Mouse (Mus musculus) heart, adult 2 months (tissue): Measurements from ENCODE around the gene Rap1b. TPM values are rescaled to one million over a fixed set of nuclear protein-coding genes. Genes with fewer than 3 reads are reported as not detected.

Source experiments
- DNase-seq, 2 experiments: peaks; one replicate each; pipeline ENCODE4 v3.0.0; 2021
- H3K27ac ChIP-seq: fragments of 200-600 bp; 2 replicates; pipeline ENCODE4 v1.8.1; 2022
- H3K27me3 ChIP-seq: fragments of 200-500 bp; 2 replicates; pipeline ENCODE4 v1.6.1; 2012; ENCODE audit warnings: mild to moderate bottlenecking, low read length, inconsistent platforms, mixed read lengths; ENCODE audit not compliant: control insufficient read depth, insufficient read depth
- H3K36me3 ChIP-seq: fragments of 200-500 bp; 2 replicates; pipeline ENCODE4 v1.6.1; 2012; ENCODE audit warnings: low read length, inconsistent platforms; ENCODE audit not compliant: control insufficient read depth, insufficient read depth
- H3K4me1 ChIP-seq: fragments of 200-500 bp; 2 replicates; pipeline ENCODE4 v1.6.1; 2011; ENCODE audit warnings: low read length; ENCODE audit not compliant: control insufficient read depth, insufficient read depth
- H3K4me3 ChIP-seq: fragments of 200-600 bp; 2 replicates; pipeline ENCODE4 v1.8.1; 2022
- H3K79me2 ChIP-seq: fragments of 200-500 bp; replicated peaks from 2 replicates; pipeline ENCODE4 v1.6.1; 2012; ENCODE audit warnings: mild to moderate bottlenecking, inconsistent platforms, low read length, moderate library complexity, mixed read lengths; ENCODE audit not compliant: control insufficient read depth, insufficient read depth
- H3K9ac ChIP-seq: fragments of 200-500 bp; 2 replicates; pipeline ENCODE4 v1.6.1; 2012; ENCODE audit warnings: low read depth, mild to moderate bottlenecking, control low read depth, inconsistent platforms, low read length, mixed read lengths
- CTCF ChIP-seq: fragments of 200-600 bp; IDR thresholded peaks from 2 replicates; pipeline ENCODE4 v1.8.1; 2022; ENCODE audit warnings: antibody characterized with exemption, mild to moderate bottlenecking, moderate library complexity
- EP300 ChIP-seq: fragments of 200-500 bp; IDR thresholded peaks from 2 replicates; pipeline ENCODE4 v1.6.1; 2011; ENCODE audit warnings: low read depth, low read length, control low read depth; ENCODE audit not compliant: insufficient read depth
- POLR2A ChIP-seq: fragments of 200-500 bp; IDR thresholded peaks from 2 replicates; pipeline ENCODE4 v1.6.1; 2011; ENCODE audit warnings: mild to moderate bottlenecking, low read depth, low read length, control low read depth; ENCODE audit not compliant: insufficient read depth
- WGBS: fragments of 180-500 bp; shearing (Covaris S2); methylation state at CpG from one replicate; pipeline ENCODE4 v1.1.7; 2018; 5-methylcytosine and 5-hydroxymethylcytosine counted together
- intact Hi-C: fragments of 180-260 bp; cut with DNase I; formaldehyde crosslinking; loops from one replicate; pipeline ENCODE4 v1.15.1; 2025
- polyA plus RNA-seq: library from polyadenylated mRNA; depleted of rRNA; stranded (reverse); fragments of >200 nt; gene quantifications from 2 replicates; pipeline ENCODE4 v1.2.3, GENCODE M21; 2012
- total RNA-seq, 2 experiments: library from RNA; stranded (reverse); gene quantifications; 2 replicates each; pipeline ENCODE4 v1.2.3; 2021

Rap1b gene
- total and polyA plus RNA-seq, 3 experiments, result 23.4 to 53.4 (median 48.0) TPM

DNA sequence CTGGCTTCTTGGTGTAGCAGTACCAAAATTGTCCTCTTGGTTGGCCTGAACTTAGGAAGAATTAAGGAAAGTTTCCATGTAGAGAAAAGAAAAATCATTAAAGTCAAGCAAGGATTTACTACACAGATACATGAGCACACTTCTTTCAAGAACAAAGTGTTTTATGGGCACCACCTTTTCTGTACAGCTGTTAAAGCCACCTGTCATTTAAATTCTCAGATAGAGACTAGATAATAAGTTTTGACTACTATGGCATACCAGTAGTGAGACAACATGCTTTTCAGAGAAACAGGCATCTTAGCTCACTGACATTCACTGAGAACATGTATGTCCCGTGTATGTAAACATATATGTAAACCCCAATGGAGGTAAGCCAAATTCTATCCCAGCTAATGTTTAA lies 55.8 kb downstream of the Rap1b start:
- Histone ChIP-seq H3K4me1 (no peaks in the 10 kb centered on the region), H3K27me3 (no peaks in the 10 kb centered on the region), H3K36me3 (no peaks in the 10 kb centered on the region), H3K27ac (no peak overlapping the region), H3K4me3 (no peak overlapping the region), H3K9ac (no peak overlapping the region), H3K79me2 (peaks cover 2% of the 10 kb centered on the region)
- intact Hi-C loops, result no loop called here
- 81% methylated on average over 1 of the region's 1 CpGs for WGBS
- no peak for DNase-seq
- TF ChIP-seq EP300 (no peak), POLR2A (no peak), CTCF (no peak)

DNA sequence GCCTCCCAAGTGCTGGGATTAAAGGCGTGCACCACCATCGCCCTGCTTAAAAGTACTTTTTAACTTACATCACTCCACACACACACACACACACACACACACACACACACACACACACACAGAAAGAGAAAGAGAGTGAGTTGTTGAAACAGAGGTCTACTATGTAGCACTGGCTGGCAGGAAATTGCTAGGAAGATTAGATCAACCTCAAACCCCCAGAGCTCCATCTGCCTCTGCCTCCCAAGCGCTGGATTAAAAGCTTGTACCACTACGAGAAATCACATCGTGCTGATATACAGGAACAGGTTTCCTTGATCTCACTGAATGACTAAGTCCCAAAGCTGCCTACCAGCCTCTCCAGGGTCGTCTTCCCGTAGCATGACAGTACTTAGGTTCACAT lies 61.2 kb downstream of the Rap1b start:
- H3K27ac ChIP-seq, result no peak overlapping the region
- no peaks in the 10 kb centered on the region for H3K36me3 ChIP-seq
- intact Hi-C loops, result no loop called here
- TF ChIP-seq EP300, result no peak
- no peak for TF ChIP-seq CTCF
- TF ChIP-seq POLR2A, result no peak
- H3K27me3 ChIP-seq, result no peaks in the 10 kb centered on the region
- no peaks in the 10 kb centered on the region for H3K79me2 ChIP-seq
- H3K4me1 ChIP-seq, result no peaks in the 10 kb centered on the region
- H3K4me3 ChIP-seq, result no peak overlapping the region
- 90% methylated on average over 7 of the region's 7 CpGs for WGBS
- no peak for DNase-seq
- no peak overlapping the region for H3K9ac ChIP-seq

DNA sequence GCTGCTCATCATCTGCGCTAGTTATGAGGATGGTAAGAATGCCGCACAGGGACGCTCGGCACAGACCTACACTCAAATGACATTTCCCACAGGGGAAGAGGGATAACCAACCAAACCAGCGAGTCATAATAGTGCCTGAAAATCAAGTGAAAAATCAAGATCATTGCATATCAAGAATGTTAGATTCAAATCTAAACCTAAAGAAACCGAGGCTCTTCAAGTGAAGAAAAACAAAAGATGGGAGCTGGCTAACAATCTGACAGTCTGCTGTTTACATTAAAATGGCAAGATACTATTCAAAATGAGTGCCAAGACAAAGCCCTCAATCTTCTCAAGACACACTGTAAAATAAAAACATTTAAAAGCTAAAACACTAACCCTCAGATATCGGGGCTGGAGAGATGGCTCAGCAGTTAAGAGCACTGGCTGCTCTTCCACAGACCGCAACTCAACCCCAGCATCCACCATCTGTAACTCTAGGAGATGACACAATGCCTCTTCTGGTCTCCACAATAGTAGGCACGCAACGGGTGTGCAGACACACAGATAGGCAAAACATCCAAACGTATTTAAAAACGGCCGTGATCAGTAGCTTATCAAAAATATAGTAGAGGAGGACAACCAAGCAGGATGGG lies 61.9 kb downstream of the Rap1b start:
- TF ChIP-seq POLR2A (no peak), CTCF (no peak), EP300 (no peak)
- intact Hi-C loops, result no loop called here
- Histone ChIP-seq H3K9ac (no peak overlapping the region), H3K4me1 (no peaks in the 10 kb centered on the region), H3K79me2 (no peaks in the 10 kb centered on the region), H3K27ac (no peak overlapping the region), H3K36me3 (no peaks in the 10 kb centered on the region), H3K4me3 (no peak overlapping the region), H3K27me3 (no peaks in the 10 kb centered on the region)
- DNase-seq, result no peak
- 92% methylated on average over 13 of the region's 13 CpGs for WGBS

DNA sequence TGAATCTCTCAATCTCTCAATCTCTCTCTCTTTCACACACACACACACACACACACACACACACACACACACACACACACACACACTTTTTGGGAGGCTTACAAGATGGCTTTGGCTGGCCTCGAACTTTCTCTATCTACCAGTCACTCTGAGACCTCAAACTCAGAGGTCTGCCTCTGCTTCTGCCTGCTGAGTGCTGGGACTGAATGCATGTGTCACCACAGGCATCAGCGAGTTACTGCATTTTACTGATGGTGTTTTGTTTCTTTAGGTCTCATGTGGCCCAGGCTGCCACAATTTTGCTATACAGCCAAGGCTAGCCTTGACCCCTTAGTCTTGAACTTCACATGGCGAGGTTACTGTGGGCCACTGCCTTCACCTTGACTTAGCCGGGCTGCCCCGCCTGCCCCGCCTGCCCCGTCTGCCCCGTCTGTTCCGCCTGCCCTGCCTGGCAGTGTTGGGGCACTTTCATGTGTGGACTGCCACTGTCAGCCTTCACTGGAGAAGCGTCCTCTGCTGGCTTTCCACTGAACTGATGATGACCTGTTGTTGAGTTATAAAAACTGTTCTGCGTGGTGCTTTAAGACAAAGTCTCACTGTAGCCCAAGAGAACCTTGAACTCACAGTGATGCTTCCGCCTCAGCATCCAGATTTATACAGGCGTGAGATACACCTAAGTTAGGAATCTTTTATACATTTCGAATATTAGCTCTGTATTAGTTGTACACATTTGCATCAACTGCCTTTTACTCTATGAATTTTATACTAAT lies 63.2 kb downstream of the Rap1b start:
- 95% methylated on average over 14 of the region's 14 CpGs for WGBS
- intact Hi-C loops, result no loop called here
- TF ChIP-seq EP300 (no peak), POLR2A (no peak), CTCF (no peak)
- no peak for DNase-seq
- Histone ChIP-seq H3K4me3 (no peak overlapping the region), H3K27me3 (no peaks in the 10 kb centered on the region), H3K4me1 (no peaks in the 10 kb centered on the region), H3K79me2 (no peaks in the 10 kb centered on the region), H3K27ac (no peak overlapping the region), H3K9ac (no peak overlapping the region), H3K36me3 (no peaks in the 10 kb centered on the region)

DNA sequence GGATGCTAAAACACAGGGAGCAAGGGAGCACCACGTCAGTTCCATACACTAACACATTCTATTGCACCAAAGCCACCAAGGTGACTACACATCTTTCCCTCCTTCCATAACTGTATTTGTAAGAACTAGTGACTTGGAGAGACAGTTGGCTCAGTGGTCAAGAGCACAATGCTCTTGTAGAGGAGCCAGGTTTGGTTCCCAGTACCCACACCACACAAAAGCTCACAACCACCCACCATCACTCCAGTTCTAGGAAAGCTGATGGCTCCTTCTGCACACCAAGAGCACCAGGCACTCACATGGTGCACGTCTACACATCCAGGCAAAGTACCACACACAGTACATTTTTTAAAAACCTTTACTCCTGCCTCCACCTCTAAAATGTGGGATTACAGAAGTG lies 63.8 kb downstream of the Rap1b start:
- intact Hi-C loops, result no loop called here

DNA sequence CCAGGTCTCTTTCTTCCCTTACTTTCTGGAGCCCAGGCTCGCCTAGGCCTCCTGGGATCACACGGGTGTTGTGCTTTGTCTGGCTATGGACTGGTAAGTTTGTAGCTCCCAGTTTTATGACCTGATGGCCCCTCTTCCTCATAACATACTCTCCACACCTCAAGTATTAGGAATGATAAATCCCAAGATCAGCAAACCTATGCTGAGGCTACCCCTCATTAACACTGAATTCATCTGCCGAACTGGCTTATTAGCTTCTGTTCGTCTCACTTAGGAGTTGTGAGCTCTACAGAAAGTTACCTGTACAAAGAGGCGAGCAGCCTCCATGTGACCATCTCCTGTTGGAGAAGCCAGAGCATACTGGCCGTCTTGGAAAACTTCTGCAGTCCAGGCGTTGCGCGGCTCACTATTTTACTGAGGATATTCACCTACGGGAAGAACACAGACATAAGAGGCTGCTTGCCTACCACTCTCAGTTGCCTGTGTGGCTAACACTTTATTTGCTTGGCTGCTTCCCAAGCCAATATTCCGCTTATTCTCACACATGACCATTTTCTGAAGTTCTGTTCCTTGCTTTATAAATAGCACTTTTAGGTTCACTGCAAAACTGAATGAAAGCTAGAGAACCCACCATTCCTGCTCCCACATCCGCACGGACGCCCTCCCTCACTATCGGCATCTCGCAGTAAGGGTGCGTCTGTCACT lies 64.7 kb downstream of the Rap1b start:
- H3K4me3 ChIP-seq, result no peak overlapping the region
- H3K36me3 ChIP-seq, result no peaks in the 10 kb centered on the region
- intact Hi-C loops, result no loop called here
- TF ChIP-seq CTCF (no peak), POLR2A (no peak), EP300 (no peak)
- H3K79me2 ChIP-seq, result no peaks in the 10 kb centered on the region
- no peaks in the 10 kb centered on the region for H3K4me1 ChIP-seq
- H3K9ac ChIP-seq, result no peak overlapping the region
- H3K27me3 ChIP-seq, result no peaks in the 10 kb centered on the region
- H3K27ac ChIP-seq, result no peak overlapping the region
- no peak for DNase-seq
- 94% methylated on average over 17 of the region's 17 CpGs for WGBS

More for the DNA sequence above, 63.8 kb downstream of the Rap1b start:
- 96% methylated on average over 2 of the region's 2 CpGs for WGBS
- Histone ChIP-seq H3K27ac (no peak overlapping the region), H3K27me3 (no peaks in the 10 kb centered on the region), H3K4me3 (no peak overlapping the region), H3K4me1 (no peaks in the 10 kb centered on the region), H3K9ac (no peak overlapping the region), H3K79me2 (no peaks in the 10 kb centered on the region), H3K36me3 (no peaks in the 10 kb centered on the region)
- TF ChIP-seq CTCF (no peak), EP300 (no peak), POLR2A (no peak)
- no peak for DNase-seq
